Mouse (Mus musculus): ENCODE results near the gene Esyt3. TPM values are rescaled to one million over a fixed set of nuclear protein-coding genes. Genes with fewer than 3 reads are reported as not detected.

The Esyt3 gene
- polyA plus RNA-seq, 1 experiment from 2014 or later = 0.11 TPM

Other genes starting within 250 kb of the Esyt3 start
- 2.0 and 2.4 TPM in 2 replicates for gene Pik3cb, start 217.9 kb downstream of the Esyt3 start, polyA plus RNA-seq (2016; fragmentation: Nextera tagmentation; extraction: Ambion mirVana)
- not detected in 2 replicates for gene Faiml, start 121.3 kb downstream of the Esyt3 start, polyA plus RNA-seq (2016; fragmentation: Nextera tagmentation; extraction: Ambion mirVana)
- 25.9 and 27.3 TPM in 2 replicates for gene Cep70, start 115.2 kb downstream of the Esyt3 start, polyA plus RNA-seq (2016; fragmentation: Nextera tagmentation; extraction: Ambion mirVana)
- gene Mras, start 78.8 kb upstream of the Esyt3 start, polyA plus RNA-seq (2016; fragmentation: Nextera tagmentation; extraction: Ambion mirVana) = 5.1 and 7.5 TPM in 2 replicates
- not detected in 2 replicates for gene Nme9, start 92.9 kb upstream of the Esyt3 start, polyA plus RNA-seq (2016; fragmentation: Nextera tagmentation; extraction: Ambion mirVana)
- gene Armc8, start 210.3 kb upstream of the Esyt3 start, polyA plus RNA-seq (2016; fragmentation: Nextera tagmentation; extraction: Ambion mirVana) = 22.7 and 26.3 TPM in 2 replicates
- gene Dbr1, start 217.2 kb upstream of the Esyt3 start, polyA plus RNA-seq (2016; fragmentation: Nextera tagmentation; extraction: Ambion mirVana) = 23.2 and 32.9 TPM in 2 replicates

All from heart, embryonic 10.5 days (tissue).